Mouse (Mus musculus) cerebellum, adult 2 months (tissue): ENCODE results near the gene Sdc1.

Experiments used
- CTCF ChIP-seq: fragments of 200-500 bp; IDR thresholded peaks from 2 replicates; pipeline ENCODE4 v1.5.1; 2011; ENCODE audit warnings: low read depth, mild to moderate bottlenecking, control low read depth, low read length, moderate library complexity, borderline replicate concordance; ENCODE audit not compliant: insufficient read depth
- POLR2A ChIP-seq: fragments of 200-500 bp; IDR thresholded peaks from 2 replicates; pipeline ENCODE4 v1.6.1; 2011; ENCODE audit warnings: low read length, control low read depth, borderline replicate concordance; ENCODE audit not compliant: insufficient read depth

GRCm38 (mm10) chr12:8784189-8784588, 13.1 kb downstream of the Sdc1 start:
- no peak for TF ChIP-seq POLR2A
- no peak for TF ChIP-seq CTCF
